ENCODE assay signal across 9 mouse cellular contexts in the genomic region with DNA sequence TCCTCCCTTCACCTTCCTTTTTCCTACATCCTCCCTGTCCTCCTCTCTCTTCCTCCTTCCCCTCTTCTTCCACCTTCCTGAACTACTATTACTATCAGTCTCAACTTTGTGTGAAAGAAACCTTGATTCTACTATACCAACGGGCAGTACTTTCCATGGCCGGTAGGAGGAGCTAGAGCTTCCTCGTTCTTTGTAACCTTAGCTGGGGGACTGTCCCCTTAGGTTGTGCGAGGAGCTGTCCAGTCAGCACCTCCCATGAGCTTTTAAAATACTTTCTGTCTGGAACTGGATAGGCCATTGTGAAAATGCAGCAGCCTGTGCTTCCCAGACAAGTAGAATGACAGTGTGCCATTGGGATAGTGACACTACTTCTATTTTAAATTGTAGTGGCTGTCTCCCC. TPM values are rescaled to one million over a fixed set of nuclear protein-coding genes. Genes with fewer than 3 reads are reported as not detected.
DNase-seq lines count a peak whose midpoint lies in the region; ATAC-seq lines count a peak whose summit lies in the region.
"Had no signal": no experiment of that assay in that cellular context is flagged by ENCODE, and none has a peak within 500 bp of the region (broad histone marks: within the 10 kb centered on the region; RNA-seq: fewer than 3 reads in every experiment).

No protein-coding gene starts in this region.

- ATAC-seq in heart, embryonic 11.5 days (replicated peaks; ENCODE audit: insufficient number of reproducible peaks, low FRiP score, low TSS enrichment): no peak
- 0 out of 2 replicates have a peak, but pooled peaks have one; percentile 23 for ATAC-seq in lung, embryonic 16.5 days (ENCODE audit: low read depth)

- no peaks in the 10 kb centered on the region for H3K4me1 ChIP-seq in heart, embryonic 11.5 days (ENCODE audit: control insufficient read depth, insufficient read depth, low read length)
- H3K4me1 ChIP-seq in lung, embryonic 16.5 days (replicated peaks; ENCODE audit: control insufficient read depth, insufficient read depth, low read length): no peaks in the 10 kb centered on the region

- no peak overlapping the region for H3K27ac ChIP-seq in heart, embryonic 11.5 days (ENCODE audit: low read depth, low read length)
- no peak overlapping the region for H3K27ac ChIP-seq in lung, embryonic 16.5 days (ENCODE audit: low read length)
- H3K27ac ChIP-seq: macrophage had no signal

- H3K36me3 ChIP-seq in heart, embryonic 11.5 days (ENCODE audit: control insufficient read depth, insufficient read depth, low read length): no peaks in the 10 kb centered on the region
- H3K36me3 ChIP-seq in lung, embryonic 16.5 days (ENCODE audit: control insufficient read depth, insufficient read depth, low read length): no peaks in the 10 kb centered on the region

- H3K27me3 ChIP-seq in heart, embryonic 11.5 days (ENCODE audit: control insufficient read depth, insufficient read depth, low read length): peaks cover 26% of the 10 kb centered on the region
- peaks cover 24% of the 10 kb centered on the region for H3K27me3 ChIP-seq in lung, embryonic 16.5 days (ENCODE audit: control insufficient read depth, insufficient read depth, low read depth, low read length)

- WGBS in heart, embryonic 11.5 days (ENCODE audit: insufficient replicate concordance): under 1% methylated on average over 4 of the region's 4 CpGs
- WGBS in lung, embryonic 16.5 days: 0% methylated on average over 4 of the region's 4 CpGs

- H3K4me2 ChIP-seq in heart, embryonic 11.5 days: no peak overlapping the region
- no peak overlapping the region for H3K4me2 ChIP-seq in lung, embryonic 16.5 days (ENCODE audit: low read depth, low read length)

- no peaks in the 10 kb centered on the region for H3K9me3 ChIP-seq in heart, embryonic 11.5 days (replicated peaks; ENCODE audit: control insufficient read depth, low read length)
- no peaks in the 10 kb centered on the region for H3K9me3 ChIP-seq in lung, embryonic 16.5 days (ENCODE audit: control insufficient read depth, low read length)

- no peak overlapping the region for H3K4me3 ChIP-seq in heart, embryonic 11.5 days (ENCODE audit: low read depth, low read length)
- no peak overlapping the region for H3K4me3 ChIP-seq in lung, embryonic 16.5 days (ENCODE audit: low read length)

- H3K9ac ChIP-seq in heart, embryonic 11.5 days (ENCODE audit: low read depth, low read length): no peak overlapping the region
- no peak overlapping the region for H3K9ac ChIP-seq in lung, embryonic 16.5 days (ENCODE audit: low read length)

- peak; percentile 81 for DNase-seq in heart, adult 11 months
- peak; percentile 82 for DNase-seq in ES-CJ7 (ENCODE audit: low read depth, low spot score)
- peak; percentile 32 for DNase-seq in c-Kit-positive CD71-positive TER-119-positive erythroid progenitor cells, embryonic 14.5 days (ENCODE audit: low spot score)
- peak; percentile 34 to 62 for DNase-seq in gastrocnemius, postnatal 4 days (ENCODE audit: low spot score in 2 of 2)
- peak; percentile 92 to 93 for DNase-seq in kidney, postnatal 4 days
- DNase-seq in thymus, postnatal 14 days: peak; percentile 31

RNA-seq across cellular contexts. Expression of a gene that starts 3.3 kb away (rescaled TPM):
- polyA plus RNA-seq in heart, embryonic 11.5 days (2014; fragmentation: Nextera tagmentation; extraction: Ambion mirVana): 3.1 and 3.7 TPM in 2 replicates
- total RNA-seq in gastrocnemius, postnatal 4 days (2021): 10 to 100 TPM; 81.5 to 93.4 TPM
- polyA plus RNA-seq in lung, embryonic 16.5 days (2015; fragmentation: Nextera tagmentation; extraction: Ambion mirVana): 1.6 and 3.3 TPM in 2 replicates
- polyA plus RNA-seq: macrophage had no signal

Comparison
In these comparisons a context has a peak if more than half of its experiments do, and no peak if none do; other contexts are left out.
1. DNase-seq: peak in every context shown above with its lines; median percentile 92 in kidney, postnatal 4 days; 82 in ES-CJ7; 81 in heart, adult 11 months; 48 in gastrocnemius, postnatal 4 days; 32 in c-Kit-positive CD71-positive TER-119-positive erythroid progenitor cells, embryonic 14.5 days; 31 in thymus, postnatal 14 days.